Mouse (Mus musculus) hindbrain, postnatal 0 days (tissue): ENCODE results near the gene Ccdc71. TPM values are rescaled to one million over a fixed set of nuclear protein-coding genes. Genes with fewer than 3 reads are reported as not detected.
A peak's percentile ranks its signal among the peaks of the same experiment; 100 is the strongest.

ENCODE experiments used
- ATAC-seq: fragments of 200-750 bp; cut with Nextera tagmentation; 2 replicates; pipeline ENCODE4 v1.8.0; 2017; ENCODE audit warnings: mild to moderate bottlenecking, moderate TSS enrichment, moderate library complexity
- DNase-seq: peaks from one replicate; pipeline ENCODE4 v3.0.0-alpha.2; 2015; ENCODE audit warnings: low spot score
- H3K27ac ChIP-seq: fragments of 300-500 bp; sonication (generic); 2 replicates; pipeline ENCODE4 v1.5.1; 2014; ENCODE audit warnings: mild to moderate bottlenecking
- H3K27me3 ChIP-seq: fragments of 300-500 bp; sonication (generic); 2 replicates; pipeline ENCODE4 v1.6.1; 2014; ENCODE audit warnings: low read length, mixed read lengths; ENCODE audit not compliant: insufficient read depth
- H3K36me3 ChIP-seq: fragments of 300-500 bp; sonication (generic); 2 replicates; pipeline ENCODE4 v1.6.1; 2014; ENCODE audit warnings: low read length, mixed read lengths; ENCODE audit not compliant: insufficient read depth
- H3K4me1 ChIP-seq: fragments of 300-500 bp; sonication (generic); 2 replicates; pipeline ENCODE4 v1.6.1; 2014; ENCODE audit warnings: antibody characterized with exemption, low read length, mixed read lengths; ENCODE audit not compliant: insufficient read depth
- H3K4me2 ChIP-seq: fragments of 300-500 bp; sonication (generic); 2 replicates; pipeline ENCODE4 v1.6.1; 2014; ENCODE audit warnings: low read depth, mild to moderate bottlenecking, low read length, moderate library complexity, mixed read lengths
- H3K4me3 ChIP-seq: fragments of 300-500 bp; sonication (generic); 2 replicates; pipeline ENCODE4 v1.5.1; 2014; ENCODE audit warnings: low read length
- H3K9ac ChIP-seq: fragments of 300-500 bp; sonication (generic); replicated peaks from 2 replicates; pipeline ENCODE4 v1.6.1; 2014; ENCODE audit warnings: mild to moderate bottlenecking, low read length, moderate library complexity, mixed read lengths
- H3K9me3 ChIP-seq: fragments of 300-500 bp; sonication (generic); 2 replicates; pipeline ENCODE4 v1.6.1; 2016; ENCODE audit warnings: low read length, mixed read lengths
- CTCF ChIP-seq: IDR thresholded peaks from 2 replicates; pipeline ENCODE4 v1.5.1; 2016; ENCODE audit warnings: antibody characterized with exemption, control low read depth, low read depth
- WGBS: fragments of 180-500 bp; shearing (Covaris S2); extraction: QIAGEN DNeasy Blood & Tissue Kit; methylation state at CpG from one replicate; pipeline ENCODE4 v1.1.7; 2014; 5-methylcytosine and 5-hydroxymethylcytosine counted together
- polyA plus RNA-seq: library from polyadenylated mRNA; unstranded; fragments of >200 nt; fragmentation: Nextera tagmentation; extraction: Ambion mirVana; gene quantifications from 2 replicates; pipeline ENCODE4 v1.2.1, GENCODE M21; 2015
- total RNA-seq: library from RNA; depleted of rRNA; stranded (reverse); fragments of >200 nt; gene quantifications from 2 replicates; pipeline ENCODE4 v1.2.3, GENCODE M21; 2014; rRNA removed

Gene Ccdc71
- 32.9 and 37.2 TPM in 2 replicates for total RNA-seq
- polyA plus RNA-seq = 46.9 and 55.9 TPM in 2 replicates

- Histone ChIP-seq H3K27me3 (no peaks in the 10 kb centered on the region), H3K27ac (peak within 1 kb of the TSS; percentile 91), H3K4me2 (peak within 1 kb of the TSS; percentile 95), H3K4me3 (peak within 1 kb of the TSS; percentile 91), H3K4me1 (peaks cover 3% of the 10 kb centered on the region), H3K36me3 (peaks cover 18% of the 10 kb centered on the region; the same call in 1 of the 2 replicates), H3K9ac (peak within 1 kb of the TSS; percentile 89), H3K9me3 (no peaks in the 10 kb centered on the region)
- 1% methylated on average over 39 of the region's 52 CpGs for WGBS
- TF ChIP-seq CTCF = no peak
- ATAC-seq (peak; percentile 89), DNase-seq (peak; percentile 94)
Measured at GRCm38 (mm10) chr9:108460319-108461178, at the start of gene Ccdc71. Gene Ccdc71 (plus strand): TSS chr9:108460527.

- no peak for TF ChIP-seq CTCF
- no peaks in the 10 kb centered on the region for H3K27me3 ChIP-seq
- no peak overlapping the region for H3K4me3 ChIP-seq
- H3K27ac ChIP-seq = no peak overlapping the region
- no peak for ATAC-seq
- peak; percentile 10 for DNase-seq
- no peaks in the 10 kb centered on the region for H3K4me1 ChIP-seq
- no peaks in the 10 kb centered on the region for H3K9me3 ChIP-seq
- no peak overlapping the region for H3K9ac ChIP-seq
- no peaks in the 10 kb centered on the region for H3K36me3 ChIP-seq
- H3K4me2 ChIP-seq = no peak overlapping the region
- WGBS = 67% methylated on average over 9 of the region's 9 CpGs
Measured at GRCm38 (mm10) chr9:108411381-108411942, 48.9 kb upstream of the Ccdc71 start.

- Histone ChIP-seq H3K27me3 (no peaks in the 10 kb centered on the region), H3K4me3 (no peak overlapping the region), H3K9me3 (no peaks in the 10 kb centered on the region), H3K4me1 (no peaks in the 10 kb centered on the region), H3K27ac (no peak overlapping the region), H3K9ac (no peak overlapping the region), H3K36me3 (no peaks in the 10 kb centered on the region), H3K4me2 (no peak overlapping the region)
- peak; percentile 54 for TF ChIP-seq CTCF
- ATAC-seq (no peak), DNase-seq (peak; percentile 12)
- WGBS = 88% methylated on average over 1 of the region's 1 CpGs
Measured at GRCm38 (mm10) chr9:108412221-108412620, 48.1 kb upstream of the Ccdc71 start.

- no peak within 1 kb of the TSS for H3K27ac ChIP-seq
- no peak within 1 kb of the TSS for H3K4me2 ChIP-seq
- DNase-seq (no peak), ATAC-seq (no peak)
- H3K4me1 ChIP-seq = no peaks in the 10 kb centered on the region
- H3K36me3 ChIP-seq = no peaks in the 10 kb centered on the region
- no peaks in the 10 kb centered on the region for H3K27me3 ChIP-seq
- H3K9me3 ChIP-seq = no peaks in the 10 kb centered on the region
- H3K9ac ChIP-seq = no peak within 1 kb of the TSS
- H3K4me3 ChIP-seq = no peak within 1 kb of the TSS
- no peak for TF ChIP-seq CTCF
Measured at GRCm38 (mm10) chr9:108428384-108428783, 31.9 kb upstream of the Ccdc71 start, which contains the start of gene Ccdc36. Gene Ccdc36 (minus strand): TSS chr9:108428484.

- no peaks in the 10 kb centered on the region for H3K36me3 ChIP-seq
- ATAC-seq (peak; percentile 70; the same call in 1 of the 2 replicates), DNase-seq (peak; percentile 63)
- H3K4me2 ChIP-seq = peak overlapping the region; percentile 46
- no peak for TF ChIP-seq CTCF
- H3K4me1 ChIP-seq = no peaks in the 10 kb centered on the region
- H3K27ac ChIP-seq = no peak overlapping the region
- WGBS = 44% methylated on average over 32 of the region's 32 CpGs
- H3K4me3 ChIP-seq = peak overlapping the region; percentile 21
- H3K9ac ChIP-seq = no peak overlapping the region
- H3K9me3 ChIP-seq = no peaks in the 10 kb centered on the region
- no peaks in the 10 kb centered on the region for H3K27me3 ChIP-seq
Measured at GRCm38 (mm10) chr9:108431431-108432067, 28.8 kb upstream of the Ccdc71 start.

GRCm38 (mm10) chr9:108436182-108436581, 24.1 kb upstream of the Ccdc71 start, which contains the start of gene BC048562:
Gene BC048562 (plus strand): TSS chr9:108436482.
- TF ChIP-seq CTCF = no peak
- peak; percentile 31 for DNase-seq
- no peaks in the 10 kb centered on the region for H3K9me3 ChIP-seq
- peaks cover 4% of the 10 kb centered on the region; the same call in 1 of the 2 replicates for H3K4me1 ChIP-seq
- 24% methylated on average over 3 of the region's 3 CpGs for WGBS
- no peaks in the 10 kb centered on the region for H3K27me3 ChIP-seq
- no peak within 1 kb of the TSS for H3K4me2 ChIP-seq
- no peaks in the 10 kb centered on the region for H3K36me3 ChIP-seq
- no peak within 1 kb of the TSS for H3K9ac ChIP-seq
- H3K27ac ChIP-seq = no peak within 1 kb of the TSS
- ATAC-seq = 0 out of 2 replicates have a peak, but pooled peaks have one; percentile 32
- H3K4me3 ChIP-seq = no peak within 1 kb of the TSS
